Mouse (Mus musculus): Measurements from ENCODE around the gene Rora.

- TF ChIP-seq EP300 (IDR thresholded peaks at IDR 0.05; ENCODE audit: low read depth) (no peak), CTCF (IDR thresholded peaks at IDR 0.05; ENCODE audit: low read depth) (no peak)
Observed at GRCm38 (mm10) chr9:68760329-68760728, 106.7 kb downstream of the Rora start.
